Mouse (Mus musculus) small intestine, adult 10 weeks (tissue): Measurements from ENCODE around the gene Itsn2. TPM values are rescaled to one million over a fixed set of nuclear protein-coding genes. Genes with fewer than 3 reads are reported as not detected.

Experiments
- polyA plus RNA-seq: library from polyadenylated mRNA; stranded (reverse); fragments of 350-450 nt; fragmentation: Illumina TruSeq; extraction: RNeasy Lipid Tissue Mini Kit (QIAGEN cat#74804); gene quantifications from one replicate; pipeline ENCODE4 v1.2.3, GENCODE M21; 2014; ENCODE audit warnings: low replicate concordance

Itsn2 gene
- polyA plus RNA-seq, result 85.5 TPM

GRCm38 (mm10) chr12:4592541-4593165 is at the start of gene Itsn2, which contains the start of gene Gm3625:
Gene Itsn2, plus strand, starts transcription at chr12:4592638.
Gene Gm3625, minus strand, starts transcription at chr12:4592927.

GRCm38 (mm10) chr12:4738031-4738576 is 145.7 kb downstream of the Itsn2 start, which contains the start of gene Fam228a:
Gene Fam228a, minus strand, starts transcription at chr12:4738430.

Other genes with a start within 250 kb of the Itsn2 start
- 14.6 TPM for gene Ncoa1, start 115.5 kb upstream of the Itsn2 start, polyA plus RNA-seq
- not detected for gene Gm3625, start 289 bp downstream of the Itsn2 start, polyA plus RNA-seq
- not detected for gene Fam228a, start 145.8 kb downstream of the Itsn2 start, polyA plus RNA-seq
- gene Pfn4, start 176.4 kb downstream of the Itsn2 start, polyA plus RNA-seq, result not detected
- 2.3 TPM for gene Fam228b, start 176.6 kb downstream of the Itsn2 start, polyA plus RNA-seq
- 332 TPM for gene Sf3b6, start 224.9 kb downstream of the Itsn2 start, polyA plus RNA-seq
- gene Fkbp1b, start 249.0 kb downstream of the Itsn2 start, polyA plus RNA-seq, result 0.78 TPM